Mouse (Mus musculus): ENCODE data around the gene Colec11. TPM values are rescaled to one million over a fixed set of nuclear protein-coding genes. Genes with fewer than 3 reads are reported as not detected.
A peak's percentile ranks its signal among the peaks of the same experiment; 100 is the strongest.

Gene Colec11
- polyA plus RNA-seq, 1 experiment from 2014 or later: 0.85 TPM

DNA sequence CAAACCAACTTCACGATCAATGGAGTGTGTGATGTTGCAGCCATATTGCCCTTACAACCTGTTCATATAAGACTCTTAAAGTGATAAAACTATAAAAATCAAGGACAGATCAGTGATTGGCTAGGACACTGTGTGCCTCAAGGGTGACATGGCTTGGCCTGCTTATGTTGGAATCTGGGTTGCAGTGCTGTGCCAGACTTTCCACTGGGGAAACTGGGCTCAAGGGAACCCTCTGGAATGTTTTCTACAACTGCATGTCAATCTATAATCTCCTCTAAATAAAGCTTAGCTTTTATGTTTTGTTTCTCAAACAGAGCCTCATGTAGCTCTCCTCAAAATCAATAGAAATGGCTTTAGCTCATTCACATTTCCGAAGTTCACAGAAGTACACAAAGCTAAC lies 1.1 kb upstream of the Colec11 start:
- no peaks in the 10 kb centered on the region for H3K9me3 ChIP-seq (ENCODE audit: control insufficient read depth)
- ATAC-seq: no peak
- no peaks in the 10 kb centered on the region for H3K27me3 ChIP-seq (replicated peaks; ENCODE audit: control insufficient read depth, insufficient read depth, low read length)
- H3K4me3 ChIP-seq (ENCODE audit: low read depth, low read length): no peak overlapping the region
- H3K4me1 ChIP-seq (replicated peaks; ENCODE audit: control insufficient read depth, insufficient read depth, low read length): no peaks in the 10 kb centered on the region
- H3K36me3 ChIP-seq (ENCODE audit: control insufficient read depth, insufficient read depth): peaks cover 9% of the 10 kb centered on the region
- no peak for TF ChIP-seq CTCF (IDR thresholded peaks at IDR 0.05; ENCODE audit: low read depth)
- no peak overlapping the region for H3K4me2 ChIP-seq (replicated peaks; ENCODE audit: low read depth)
- H3K27ac ChIP-seq (ENCODE audit: low read depth, low read length): no peak overlapping the region
- 63% methylated on average over 2 of the region's 2 CpGs for WGBS
- no peak overlapping the region for H3K9ac ChIP-seq (ENCODE audit: low read depth, low read length)

DNA sequence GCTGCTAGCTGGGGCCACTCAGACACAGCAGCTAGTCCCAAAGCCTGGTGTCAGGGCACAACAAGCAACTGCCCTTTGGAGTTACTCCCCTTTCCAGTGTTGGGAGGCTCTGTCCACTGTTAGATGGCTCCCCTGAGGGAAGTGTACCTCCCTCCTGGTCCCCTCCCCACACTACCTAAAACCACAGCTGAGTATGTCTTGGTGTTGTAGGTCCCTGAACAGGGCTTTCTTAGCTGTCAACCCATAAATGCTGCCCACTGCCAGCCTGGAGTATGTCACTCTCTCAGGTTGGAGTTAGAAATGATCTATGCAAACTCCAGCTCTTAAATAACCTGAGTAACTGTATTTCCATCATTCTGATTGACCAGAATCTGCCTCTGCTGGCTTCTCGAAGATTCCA lies 536 bp downstream of the Colec11 start:
- no peaks in the 10 kb centered on the region for H3K27me3 ChIP-seq (replicated peaks; ENCODE audit: control insufficient read depth, insufficient read depth, low read length)
- no peaks in the 10 kb centered on the region for H3K36me3 ChIP-seq (ENCODE audit: control insufficient read depth, insufficient read depth)
- H3K4me3 ChIP-seq (ENCODE audit: low read depth, low read length): no peak overlapping the region
- no peak for TF ChIP-seq CTCF (IDR thresholded peaks at IDR 0.05; ENCODE audit: low read depth)
- WGBS: 71% methylated on average over 1 of the region's 1 CpGs
- H3K4me1 ChIP-seq (replicated peaks; ENCODE audit: control insufficient read depth, insufficient read depth, low read length): no peaks in the 10 kb centered on the region
- H3K27ac ChIP-seq (ENCODE audit: low read depth, low read length): no peak overlapping the region
- no peak for ATAC-seq
- no peaks in the 10 kb centered on the region for H3K9me3 ChIP-seq (ENCODE audit: control insufficient read depth)
- no peak overlapping the region for H3K9ac ChIP-seq (ENCODE audit: low read depth, low read length)
- H3K4me2 ChIP-seq (replicated peaks; ENCODE audit: low read depth): no peak overlapping the region

DNA sequence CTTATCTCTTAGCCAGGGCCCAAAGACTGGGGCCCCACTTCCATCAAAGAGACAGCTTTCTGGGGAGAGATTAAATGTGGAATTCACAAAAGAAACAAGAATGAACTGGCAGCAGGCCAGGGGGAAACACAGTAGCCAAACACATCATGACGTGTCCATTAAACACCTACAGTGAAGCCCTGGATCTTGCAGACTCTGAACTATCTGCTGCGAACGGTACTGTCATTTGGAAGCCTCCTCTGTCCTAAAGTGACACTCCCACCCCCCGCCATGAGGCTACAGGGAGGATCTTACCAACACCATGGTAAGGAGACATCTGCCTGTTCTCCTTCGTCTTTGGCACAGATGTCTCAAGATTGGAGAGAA lies 1.0 kb downstream of the Colec11 start:
- Histone ChIP-seq H3K4me2 (replicated peaks; ENCODE audit: low read depth) (no peak overlapping the region), H3K27ac (ENCODE audit: low read depth, low read length) (no peak overlapping the region), H3K27me3 (replicated peaks; ENCODE audit: control insufficient read depth, insufficient read depth, low read length) (no peaks in the 10 kb centered on the region), H3K9me3 (ENCODE audit: control insufficient read depth) (no peaks in the 10 kb centered on the region), H3K4me1 (replicated peaks; ENCODE audit: control insufficient read depth, insufficient read depth, low read length) (no peaks in the 10 kb centered on the region), H3K36me3 (ENCODE audit: control insufficient read depth, insufficient read depth) (no peaks in the 10 kb centered on the region), H3K9ac (ENCODE audit: low read depth, low read length) (no peak overlapping the region), H3K4me3 (ENCODE audit: low read depth, low read length) (no peak overlapping the region)
- WGBS: 32% methylated on average over 5 of the region's 5 CpGs
- ATAC-seq: no peak
- TF ChIP-seq CTCF (IDR thresholded peaks at IDR 0.05; ENCODE audit: low read depth): no peak

DNA sequence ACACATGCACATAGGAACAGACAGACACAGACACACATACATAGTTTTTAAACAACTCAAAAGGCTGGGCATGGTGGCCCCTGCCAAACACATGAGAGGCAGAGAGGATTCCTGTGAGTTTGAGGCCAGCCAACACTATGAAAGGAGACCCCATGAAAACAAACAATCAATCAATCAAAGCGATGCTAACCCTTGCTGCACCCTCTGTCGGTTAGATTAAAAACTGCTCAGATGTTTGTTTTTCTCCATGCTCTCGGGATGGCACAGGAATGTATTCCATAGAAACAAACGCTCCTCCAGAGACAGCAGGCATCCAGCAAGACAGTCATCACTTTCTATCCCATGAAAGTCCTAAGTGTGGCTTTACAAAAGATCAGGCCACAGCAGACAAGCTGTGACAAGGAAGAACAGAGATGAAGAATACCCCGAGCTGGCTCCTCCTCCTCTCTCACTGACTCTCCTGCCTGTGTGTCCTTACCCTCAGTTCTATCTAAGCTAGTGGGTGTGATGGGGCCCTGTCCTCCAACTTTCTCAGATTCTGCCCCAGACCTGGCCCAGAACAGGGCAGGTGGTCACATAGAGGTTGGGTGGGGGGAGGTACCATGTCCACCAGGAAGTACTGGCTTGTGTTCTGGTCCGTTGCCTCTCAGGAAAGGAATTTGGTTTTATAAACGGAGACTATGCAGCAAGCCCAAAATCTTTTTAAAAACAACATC lies 1.6 kb downstream of the Colec11 start:
- Histone ChIP-seq H3K9ac (ENCODE audit: low read depth, low read length) (no peak overlapping the region), H3K4me3 (ENCODE audit: low read depth, low read length) (no peak overlapping the region), H3K9me3 (ENCODE audit: control insufficient read depth) (no peaks in the 10 kb centered on the region), H3K36me3 (ENCODE audit: control insufficient read depth, insufficient read depth) (no peaks in the 10 kb centered on the region), H3K27ac (ENCODE audit: low read depth, low read length) (no peak overlapping the region), H3K4me1 (replicated peaks; ENCODE audit: control insufficient read depth, insufficient read depth, low read length) (no peaks in the 10 kb centered on the region), H3K27me3 (replicated peaks; ENCODE audit: control insufficient read depth, insufficient read depth, low read length) (no peaks in the 10 kb centered on the region), H3K4me2 (replicated peaks; ENCODE audit: low read depth) (peak overlapping the region; percentile 35)
- no peak for ATAC-seq
- peak; percentile 40 for TF ChIP-seq CTCF (IDR thresholded peaks at IDR 0.05; ENCODE audit: low read depth)
- WGBS: 11% methylated on average over 7 of the region's 7 CpGs

DNA sequence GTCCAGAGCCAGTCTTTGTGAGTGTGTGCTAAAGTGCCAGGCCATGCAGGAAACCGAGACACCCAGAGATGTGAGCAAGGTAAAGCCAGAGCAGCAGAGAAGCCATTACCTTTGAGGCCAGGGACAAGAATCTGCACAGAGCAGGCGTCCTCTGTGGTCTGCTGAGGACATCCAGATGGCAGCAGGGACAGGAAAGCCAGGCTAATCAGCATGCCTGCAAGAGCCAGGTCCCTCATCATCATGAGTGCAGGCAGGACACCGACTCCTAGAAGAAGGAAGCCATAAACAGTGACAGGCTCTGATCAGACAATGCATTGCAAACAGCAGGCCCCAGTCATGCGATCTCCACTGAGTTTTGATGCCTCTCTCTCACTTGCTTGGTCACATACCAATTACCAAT lies 5.9 kb downstream of the Colec11 start:
- Histone ChIP-seq H3K27me3 (replicated peaks; ENCODE audit: control insufficient read depth, insufficient read depth, low read length) (no peaks in the 10 kb centered on the region), H3K9me3 (ENCODE audit: control insufficient read depth) (no peaks in the 10 kb centered on the region), H3K36me3 (ENCODE audit: control insufficient read depth, insufficient read depth) (no peaks in the 10 kb centered on the region), H3K9ac (ENCODE audit: low read depth, low read length) (no peak overlapping the region), H3K4me1 (replicated peaks; ENCODE audit: control insufficient read depth, insufficient read depth, low read length) (no peaks in the 10 kb centered on the region), H3K27ac (ENCODE audit: low read depth, low read length) (no peak overlapping the region), H3K4me3 (ENCODE audit: low read depth, low read length) (no peak overlapping the region), H3K4me2 (replicated peaks; ENCODE audit: low read depth) (no peak overlapping the region)
- no peak for ATAC-seq
- no peak for TF ChIP-seq CTCF (IDR thresholded peaks at IDR 0.05; ENCODE audit: low read depth)
- WGBS: 46% methylated on average over 4 of the region's 4 CpGs

DNA sequence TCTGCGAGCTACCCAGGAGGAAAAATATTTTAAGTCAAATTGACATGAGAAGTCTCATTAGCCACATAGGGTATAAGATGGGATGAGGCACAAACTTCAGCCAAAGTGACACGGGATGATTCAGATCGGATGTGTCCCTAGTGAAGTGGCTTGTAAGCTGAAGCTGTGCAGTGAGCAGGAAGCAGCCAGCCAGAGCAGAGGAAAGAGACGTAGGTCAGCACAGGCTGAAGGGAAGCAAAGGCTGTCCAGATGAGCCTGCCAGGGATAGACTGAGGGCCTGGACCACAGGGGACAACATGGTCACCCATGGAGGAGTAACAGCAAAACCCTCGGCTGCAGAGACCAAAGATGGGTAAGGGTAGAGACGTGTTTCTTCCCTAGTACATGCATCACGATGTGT lies 8.8 kb downstream of the Colec11 start:
- H3K27me3 ChIP-seq (replicated peaks; ENCODE audit: control insufficient read depth, insufficient read depth, low read length): no peaks in the 10 kb centered on the region
- TF ChIP-seq CTCF (IDR thresholded peaks at IDR 0.05; ENCODE audit: low read depth): no peak
- no peak overlapping the region for H3K27ac ChIP-seq (ENCODE audit: low read depth, low read length)
- no peaks in the 10 kb centered on the region for H3K9me3 ChIP-seq (ENCODE audit: control insufficient read depth)
- ATAC-seq: no peak
- no peak overlapping the region for H3K4me3 ChIP-seq (ENCODE audit: low read depth, low read length)
- 68% methylated on average over 7 of the region's 7 CpGs for WGBS
- H3K4me2 ChIP-seq (replicated peaks; ENCODE audit: low read depth): no peak overlapping the region
- no peaks in the 10 kb centered on the region for H3K4me1 ChIP-seq (replicated peaks; ENCODE audit: control insufficient read depth, insufficient read depth, low read length)
- H3K9ac ChIP-seq (ENCODE audit: low read depth, low read length): no peak overlapping the region
- no peaks in the 10 kb centered on the region for H3K36me3 ChIP-seq (ENCODE audit: control insufficient read depth, insufficient read depth)

DNA sequence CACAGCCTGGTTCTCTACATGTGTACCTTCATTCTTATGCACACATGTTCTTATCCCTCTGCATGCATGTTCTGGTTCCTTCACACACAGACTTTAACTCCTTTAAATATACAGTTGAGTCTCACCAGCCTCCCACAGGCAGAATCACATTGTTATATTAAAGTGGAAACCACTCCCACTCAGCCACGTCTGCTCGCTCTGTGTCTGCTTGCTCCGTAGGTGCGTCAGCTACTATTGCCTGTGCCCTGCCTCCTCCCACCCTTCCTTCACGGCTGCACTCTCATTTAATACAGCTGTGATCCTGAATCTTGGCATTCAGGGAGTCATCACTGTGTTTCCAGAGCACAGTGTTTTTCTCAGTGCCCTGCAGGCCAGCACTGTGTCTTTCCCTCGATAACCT lies 10.8 kb downstream of the Colec11 start:
- H3K4me1 ChIP-seq (replicated peaks; ENCODE audit: control insufficient read depth, insufficient read depth, low read length): no peaks in the 10 kb centered on the region
- H3K4me2 ChIP-seq (replicated peaks; ENCODE audit: low read depth): no peak overlapping the region
- H3K4me3 ChIP-seq (ENCODE audit: low read depth, low read length): no peak overlapping the region
- H3K9me3 ChIP-seq (ENCODE audit: control insufficient read depth): no peaks in the 10 kb centered on the region
- no peak overlapping the region for H3K9ac ChIP-seq (ENCODE audit: low read depth, low read length)
- H3K27ac ChIP-seq (ENCODE audit: low read depth, low read length): no peak overlapping the region
- H3K27me3 ChIP-seq (replicated peaks; ENCODE audit: control insufficient read depth, insufficient read depth, low read length): no peaks in the 10 kb centered on the region
- no peak for TF ChIP-seq CTCF (IDR thresholded peaks at IDR 0.05; ENCODE audit: low read depth)
- H3K36me3 ChIP-seq (ENCODE audit: control insufficient read depth, insufficient read depth): no peaks in the 10 kb centered on the region
- WGBS: 44% methylated on average over 6 of the region's 6 CpGs
- ATAC-seq: no peak
